Mouse (Mus musculus) brain, embryonic 18.5 days (tissue): Measurements from ENCODE around the gene Grk3.

Source experiments
- DNase-seq: peaks from one replicate; pipeline ENCODE4 v3.0.0-alpha.2; 2012; ENCODE audit warnings: low read depth, low spot score

Grk3 gene

GRCm38 (mm10) chr5:112936632-112937031, 79.0 kb downstream of the Grk3 start:
- no peak for DNase-seq

- DNase-seq: no peak
These were observed 80.2 kb downstream of the Grk3 start for GRCm38 (mm10) chr5:112935436-112935835.

DNA sequence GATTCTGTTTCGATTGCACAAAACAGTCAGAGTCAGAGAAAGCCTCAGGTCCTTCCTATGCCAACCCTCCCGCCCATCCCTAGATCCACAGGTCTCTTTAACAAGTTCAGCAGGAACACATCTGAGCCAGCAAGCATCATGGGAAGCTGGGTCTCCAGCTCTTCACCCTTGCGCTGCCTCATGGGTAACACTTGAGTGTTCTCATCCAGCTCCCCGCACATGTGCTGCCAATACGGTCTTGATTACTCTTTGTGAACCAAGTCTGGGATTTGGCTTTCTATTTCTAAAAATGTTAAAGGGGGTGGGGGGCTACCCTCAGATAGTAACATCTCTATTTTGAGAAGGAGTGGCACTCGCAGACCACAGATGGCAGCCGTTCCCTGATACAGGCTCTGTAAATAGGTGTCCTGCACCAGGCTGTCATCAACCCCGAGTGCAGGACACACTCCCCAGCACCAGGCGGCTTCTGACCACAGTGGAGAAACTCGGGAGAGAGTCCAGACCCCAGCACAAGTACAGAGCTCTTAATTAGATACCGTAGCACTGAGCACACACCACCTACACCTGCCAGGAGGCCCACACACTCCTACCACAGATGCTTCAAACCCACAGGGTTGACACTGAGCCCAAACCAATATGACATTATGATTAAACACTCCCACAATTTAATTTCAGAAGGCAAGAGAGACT, 82.6 kb downstream of the Grk3 start:
- no peak for DNase-seq

DNA sequence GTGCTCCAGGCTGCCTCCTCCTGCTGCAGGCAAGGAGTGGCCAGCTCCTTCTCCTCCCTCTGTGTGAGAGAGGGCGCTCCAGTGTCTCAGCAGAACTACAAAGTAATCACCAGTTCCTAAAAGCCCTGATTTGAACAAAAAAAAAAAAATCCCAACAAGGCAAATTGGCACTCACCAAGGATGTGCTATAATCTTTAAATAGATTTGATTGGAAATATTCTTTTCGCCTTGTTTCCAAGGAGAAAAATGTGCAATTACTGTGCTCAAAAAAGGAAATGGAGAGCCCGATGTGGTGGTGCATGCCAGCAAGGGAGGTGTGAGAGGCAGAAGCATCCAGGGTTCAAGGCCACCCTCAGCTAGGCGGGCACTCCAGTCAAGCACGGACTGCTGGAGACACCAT, 83.7 kb downstream of the Grk3 start:
- DNase-seq: no peak

DNA sequence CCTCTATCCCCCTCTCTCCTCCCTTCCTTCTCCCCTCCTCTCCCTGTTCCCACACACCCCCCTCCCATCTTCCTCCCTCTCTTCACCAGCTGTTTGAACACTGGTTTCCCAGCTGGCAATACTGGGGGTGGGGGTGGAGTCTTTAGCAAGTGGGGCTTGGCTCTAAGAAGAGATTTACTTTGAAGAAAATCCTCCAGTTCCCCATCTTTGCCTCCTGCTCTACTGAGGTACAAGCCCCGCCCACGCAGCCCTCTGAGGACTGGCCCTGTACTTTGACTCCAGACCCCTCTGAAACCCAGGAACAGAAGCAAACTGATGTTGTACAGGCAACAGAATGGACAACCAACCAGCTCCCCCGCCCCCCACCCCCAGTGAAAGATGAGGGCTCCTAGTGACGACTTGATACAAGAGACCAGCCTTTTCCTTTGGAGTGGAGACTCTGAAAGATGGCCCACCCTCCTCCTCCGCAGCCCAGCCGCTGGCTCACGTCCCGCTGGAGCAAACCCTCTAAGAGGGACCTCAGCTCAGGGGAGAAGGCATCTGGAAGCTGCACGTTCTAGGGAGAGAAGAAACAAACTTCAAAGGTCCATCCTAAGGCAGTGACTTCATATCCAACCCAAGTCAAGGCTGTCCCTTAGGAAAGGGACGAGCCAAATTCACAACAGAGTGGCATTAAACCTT, 87.2 kb downstream of the Grk3 start:
- DNase-seq: no peak

DNA sequence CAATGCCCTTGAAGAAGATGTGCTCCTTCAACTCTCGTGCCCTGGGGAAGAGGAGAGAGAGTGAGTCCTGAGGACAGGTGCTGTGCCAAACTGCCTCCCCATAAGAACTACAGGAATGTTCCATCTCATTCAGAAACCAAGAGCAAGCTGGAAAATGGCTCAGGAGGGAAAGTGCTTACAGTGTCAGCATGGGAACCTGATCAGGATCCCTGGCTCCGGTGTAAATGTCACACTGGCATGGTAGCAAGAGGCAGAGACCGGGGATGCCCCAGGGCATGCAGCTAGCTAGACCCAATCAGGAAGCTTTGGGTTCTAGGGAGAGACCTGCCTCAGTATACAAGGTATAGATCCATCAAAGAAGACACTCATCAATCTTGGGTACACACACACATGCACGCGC, 90.2 kb downstream of the Grk3 start:
- DNase-seq: no peak

DNA sequence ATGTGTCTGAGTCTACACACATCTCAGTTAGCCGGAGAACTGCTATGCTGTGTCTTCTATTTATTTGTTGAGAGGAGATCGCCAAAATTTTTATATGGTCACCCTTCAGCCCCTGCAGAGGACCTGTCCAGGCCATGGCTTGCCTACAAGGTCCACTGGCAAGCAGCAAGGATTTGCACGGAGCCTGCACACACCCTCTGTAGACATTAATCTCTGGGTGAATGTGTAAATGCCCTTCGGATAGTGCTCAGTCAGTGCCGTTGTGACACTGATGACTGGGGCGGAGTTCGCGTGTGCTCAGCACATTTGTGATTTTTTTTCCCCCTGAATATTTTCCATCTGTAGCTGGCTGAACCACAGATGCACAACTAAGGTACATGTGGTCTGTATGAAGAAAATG, 90.8 kb downstream of the Grk3 start:
- no peak for DNase-seq

DNA sequence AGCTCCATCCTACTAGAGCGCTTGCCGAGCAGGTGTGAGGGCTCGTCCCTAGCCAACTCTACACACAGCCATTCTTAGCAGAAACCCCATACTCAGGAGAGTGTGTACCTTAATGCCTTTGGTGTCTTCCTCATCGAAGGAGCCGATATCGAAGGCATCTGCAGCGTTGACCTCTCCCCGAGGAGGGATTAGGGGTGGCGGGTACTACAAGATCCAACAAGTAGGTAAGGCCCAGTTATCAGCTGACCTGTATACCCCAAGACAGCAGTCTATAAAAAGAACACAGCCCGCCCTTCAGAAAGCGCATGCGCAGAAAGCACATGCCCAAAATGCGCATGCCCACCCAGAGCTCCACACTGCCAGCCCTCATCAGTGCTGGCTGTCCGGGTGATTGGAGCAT, 91.8 kb downstream of the Grk3 start:
- DNase-seq: no peak

- DNase-seq: no peak
These were observed 93.7 kb downstream of the Grk3 start for GRCm38 (mm10) chr5:112921914-112922313.

- no peak for DNase-seq
These were observed 105.2 kb downstream of the Grk3 start for GRCm38 (mm10) chr5:112910381-112910780.

GRCm38 (mm10) chr5:112908169-112908614, 107.4 kb downstream of the Grk3 start:
- no peak for DNase-seq

- DNase-seq: no peak
These were observed 108.1 kb downstream of the Grk3 start for GRCm38 (mm10) chr5:112907504-112907903.

GRCm38 (mm10) chr5:112895674-112896654, 119.6 kb downstream of the Grk3 start, which contains the start of gene Myo18b:
Myo18b (minus strand) TSS chr5:112896362.
- no peak for DNase-seq

- no peak for DNase-seq
These were observed 122.0 kb downstream of the Grk3 start for GRCm38 (mm10) chr5:112893462-112894060.

DNA sequence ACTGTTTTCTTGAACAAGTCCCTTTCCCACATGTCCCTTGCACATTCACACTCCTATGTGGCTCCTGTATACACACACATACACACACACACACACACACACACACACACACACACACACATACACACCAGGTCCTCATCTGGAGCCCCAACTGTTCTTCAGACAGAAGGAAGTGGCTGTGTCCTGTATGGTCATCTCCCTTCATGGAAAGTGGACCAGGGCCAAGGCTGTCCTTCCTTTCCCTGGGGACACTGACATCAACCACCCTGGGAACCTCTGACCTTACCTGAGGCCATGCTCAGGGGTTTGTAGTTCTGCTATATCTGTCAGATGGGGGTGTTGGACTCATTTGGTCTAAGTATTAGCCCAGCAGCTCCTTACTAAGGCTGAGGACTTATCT, 123.2 kb downstream of the Grk3 start:
- DNase-seq: no peak

DNA sequence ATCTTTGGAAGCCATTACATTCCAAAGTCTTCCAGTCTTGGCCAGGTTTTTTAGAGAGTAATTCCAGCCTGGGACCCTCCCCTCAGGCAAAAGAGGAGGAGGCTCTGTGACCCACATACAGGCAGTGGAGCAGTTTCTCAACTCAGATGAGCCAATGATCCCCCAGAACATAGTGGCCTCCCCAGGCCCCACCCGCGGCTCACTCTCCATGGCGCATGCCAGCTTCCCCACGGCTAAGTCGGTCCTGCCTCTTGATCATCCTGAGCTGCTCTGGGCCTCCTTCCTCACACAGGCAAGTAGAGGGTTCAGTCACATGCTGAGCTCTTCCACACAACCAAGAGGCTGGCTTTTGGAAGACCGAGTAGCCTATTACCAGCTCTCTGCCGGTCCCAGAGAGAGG, 126.9 kb downstream of the Grk3 start:
- no peak for DNase-seq

DNA sequence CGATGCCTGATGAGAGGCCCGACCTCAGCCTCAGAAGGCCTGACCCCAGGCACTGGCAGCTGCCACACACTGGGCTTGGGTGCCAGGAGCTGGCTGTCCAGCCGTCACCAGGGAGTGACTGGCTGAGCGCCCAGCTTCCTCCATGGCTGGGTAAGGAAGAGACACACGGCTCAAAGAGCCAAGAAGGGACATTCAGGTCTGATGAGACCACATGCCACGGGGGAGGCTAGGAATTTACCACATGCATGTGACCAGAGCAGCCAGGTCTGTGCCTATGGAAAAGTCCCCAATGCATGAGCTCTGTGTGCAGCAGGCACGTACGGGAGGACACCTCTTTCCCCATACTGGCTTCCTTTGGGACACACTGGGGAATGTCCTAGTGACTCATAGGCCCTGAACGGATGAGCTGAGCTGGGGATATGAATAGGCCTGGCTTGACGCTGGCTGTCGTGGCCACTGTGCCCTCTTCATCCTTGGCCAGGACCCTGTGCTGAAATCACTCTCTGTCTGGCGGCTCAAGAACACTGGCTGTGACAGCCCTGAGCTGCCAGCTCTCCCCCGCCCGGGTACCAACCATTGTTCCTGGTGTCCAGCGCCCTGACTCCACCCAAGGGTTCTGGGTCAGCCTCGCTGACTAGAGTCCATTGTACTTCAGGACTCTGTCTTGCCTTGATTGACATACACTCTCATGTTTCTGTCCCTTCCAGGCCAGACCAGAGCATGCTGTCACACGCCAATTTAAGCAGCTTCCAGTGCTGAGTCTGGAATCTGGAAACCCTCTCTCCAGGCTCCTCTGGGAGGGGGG, 128.7 kb downstream of the Grk3 start:
- DNase-seq: no peak

GRCm38 (mm10) chr5:112877391-112878115, 138.0 kb downstream of the Grk3 start:
- DNase-seq: no peak

GRCm38 (mm10) chr5:112876846-112877390, 138.7 kb downstream of the Grk3 start:
- no peak for DNase-seq

- no peak for DNase-seq
These were observed 142.6 kb downstream of the Grk3 start for GRCm38 (mm10) chr5:112872999-112873398.
